ENCODE assay signal across 17 mouse cellular contexts in the genomic region with DNA sequence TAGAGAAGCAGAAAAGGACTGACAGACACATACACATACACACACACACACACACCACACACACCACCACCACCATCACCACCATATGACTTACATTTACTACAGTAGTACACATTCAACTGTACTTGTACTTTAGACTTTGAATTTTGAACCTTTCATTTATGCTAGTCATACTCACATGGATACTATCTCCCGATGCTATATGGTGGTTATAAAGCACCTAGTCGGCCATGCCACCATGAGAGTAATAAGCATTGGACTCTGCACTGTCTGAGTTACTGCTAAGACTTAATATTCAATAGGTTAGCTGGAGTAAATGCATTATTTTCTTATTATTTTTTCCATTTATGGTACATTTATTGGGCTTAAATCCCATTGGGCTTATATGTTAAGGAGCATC.
A peak's percentile ranks its signal among the peaks of the same experiment; 100 is the strongest.
DNase-seq lines count a peak whose midpoint lies in the region; ATAC-seq lines count a peak whose summit lies in the region.
"Had no signal": no experiment of that assay in that cellular context is flagged by ENCODE, and none has a peak within 500 bp of the region (broad histone marks: within the 10 kb centered on the region; RNA-seq: fewer than 3 reads in every experiment).

No protein-coding gene starts in this region.

- 90% methylated on average over 2 of the region's 2 CpGs for WGBS in forebrain, embryonic 12.5 days
- 92% methylated on average over 2 of the region's 2 CpGs for WGBS in forebrain, embryonic 15.5 days
- 90% methylated on average over 2 of the region's 2 CpGs for WGBS in midbrain, embryonic 14.5 days
- 95% methylated on average over 2 of the region's 2 CpGs for WGBS in midbrain, embryonic 13.5 days
- WGBS in intestine, embryonic 15.5 days, result 72% methylated on average over 2 of the region's 2 CpGs
- WGBS in neural tube, embryonic 14.5 days, result 93% methylated on average over 2 of the region's 2 CpGs

- no peak for DNase-seq in midbrain, embryonic 14.5 days
- no peak for DNase-seq in ovary, adult 18-20 months (ENCODE audit: low spot score)
- DNase-seq in kidney, postnatal 14 days, result no peak
- DNase-seq: adrenal gland, postnatal 36 days; cerebellum, adult 9-10 months; gastrocnemius, adult 2 months; heart, adult 2 months; lung, postnatal 14 days; thymus, postnatal 4 days had no signal

- no peak overlapping the region for H3K4me3 ChIP-seq in forebrain, embryonic 12.5 days (replicated peaks)
- no peak overlapping the region for H3K4me3 ChIP-seq in forebrain, embryonic 15.5 days
- no peak overlapping the region for H3K4me3 ChIP-seq in midbrain, embryonic 14.5 days (replicated peaks; ENCODE audit: low read depth, low read length)
- H3K4me3 ChIP-seq in midbrain, embryonic 13.5 days (replicated peaks), result no peak overlapping the region
- no peak overlapping the region for H3K4me3 ChIP-seq in intestine, embryonic 15.5 days (replicated peaks)
- H3K4me3 ChIP-seq in neural tube, embryonic 14.5 days (ENCODE audit: low read depth, low read length), result no peak overlapping the region
- H3K4me3 ChIP-seq: forebrain, embryonic 13.5 days; gastrocnemius, adult 2 months; heart, adult 2 months had no signal

- peak overlapping the region; percentile 71 for H3K27ac ChIP-seq in forebrain, embryonic 12.5 days
- H3K27ac ChIP-seq in forebrain, embryonic 15.5 days (replicated peaks), result no peak overlapping the region
- peak overlapping the region; percentile 14; the same call in 1 of the 2 replicates for H3K27ac ChIP-seq in midbrain, embryonic 14.5 days (replicated peaks; ENCODE audit: low read depth, low read length)
- no peak overlapping the region for H3K27ac ChIP-seq in midbrain, embryonic 13.5 days
- no peak overlapping the region for H3K27ac ChIP-seq in intestine, embryonic 15.5 days
- H3K27ac ChIP-seq in neural tube, embryonic 14.5 days (ENCODE audit: low read depth, low read length), result peak overlapping the region; percentile 1; the same call in 1 of the 2 replicates
- H3K27ac ChIP-seq: heart, adult 2 months had no signal

- no peak overlapping the region for H3K4me2 ChIP-seq in forebrain, embryonic 12.5 days
- no peak overlapping the region for H3K4me2 ChIP-seq in forebrain, embryonic 15.5 days (replicated peaks)
- no peak overlapping the region for H3K4me2 ChIP-seq in midbrain, embryonic 14.5 days (ENCODE audit: low read length)
- no peak overlapping the region for H3K4me2 ChIP-seq in midbrain, embryonic 13.5 days (replicated peaks)
- no peak overlapping the region for H3K4me2 ChIP-seq in intestine, embryonic 15.5 days (replicated peaks)
- no peak overlapping the region for H3K4me2 ChIP-seq in neural tube, embryonic 14.5 days (ENCODE audit: low read depth, low read length)
- H3K4me2 ChIP-seq: forebrain, embryonic 13.5 days; liver, embryonic 11.5 days had no signal

- ATAC-seq in forebrain, embryonic 12.5 days (ENCODE audit: low FRiP score), result no peak
- ATAC-seq in forebrain, embryonic 15.5 days (replicated peaks), result no peak
- ATAC-seq in midbrain, embryonic 14.5 days (ENCODE audit: low FRiP score, low TSS enrichment), result no peak
- ATAC-seq in midbrain, embryonic 13.5 days, result no peak
- peak; percentile 89 for ATAC-seq in intestine, embryonic 15.5 days
- no peak for ATAC-seq in neural tube, embryonic 14.5 days (ENCODE audit: low read depth)
- ATAC-seq: inflammation-experienced regulatory T-cells, adult 6 months had no signal

- H3K36me3 ChIP-seq in forebrain, embryonic 12.5 days (replicated peaks), result no peaks in the 10 kb centered on the region
- no peaks in the 10 kb centered on the region for H3K36me3 ChIP-seq in forebrain, embryonic 15.5 days
- H3K36me3 ChIP-seq in midbrain, embryonic 14.5 days (ENCODE audit: control insufficient read depth, insufficient read depth, low read length), result no peaks in the 10 kb centered on the region
- no peaks in the 10 kb centered on the region for H3K36me3 ChIP-seq in midbrain, embryonic 13.5 days
- no peaks in the 10 kb centered on the region for H3K36me3 ChIP-seq in intestine, embryonic 15.5 days
- H3K36me3 ChIP-seq in neural tube, embryonic 14.5 days (ENCODE audit: control insufficient read depth, insufficient read depth, low read length), result no peaks in the 10 kb centered on the region

- no peak overlapping the region for H3K9ac ChIP-seq in forebrain, embryonic 12.5 days
- H3K9ac ChIP-seq in forebrain, embryonic 15.5 days (replicated peaks), result no peak overlapping the region
- no peak overlapping the region for H3K9ac ChIP-seq in midbrain, embryonic 14.5 days (replicated peaks; ENCODE audit: low read length)
- no peak overlapping the region for H3K9ac ChIP-seq in midbrain, embryonic 13.5 days (replicated peaks)
- no peak overlapping the region for H3K9ac ChIP-seq in intestine, embryonic 15.5 days
- H3K9ac ChIP-seq in neural tube, embryonic 14.5 days (replicated peaks; ENCODE audit: low read depth, low read length), result no peak overlapping the region
- H3K9ac ChIP-seq: forebrain, embryonic 13.5 days had no signal

- no peaks in the 10 kb centered on the region for H3K9me3 ChIP-seq in forebrain, embryonic 12.5 days
- H3K9me3 ChIP-seq in forebrain, embryonic 15.5 days, result no peaks in the 10 kb centered on the region
- no peaks in the 10 kb centered on the region for H3K9me3 ChIP-seq in midbrain, embryonic 14.5 days (ENCODE audit: control insufficient read depth, low read length)
- no peaks in the 10 kb centered on the region for H3K9me3 ChIP-seq in midbrain, embryonic 13.5 days
- H3K9me3 ChIP-seq in intestine, embryonic 15.5 days, result no peaks in the 10 kb centered on the region
- H3K9me3 ChIP-seq in neural tube, embryonic 14.5 days (ENCODE audit: control insufficient read depth, low read length), result no peaks in the 10 kb centered on the region
- H3K9me3 ChIP-seq: forebrain, embryonic 13.5 days had no signal

- peaks cover 20% of the 10 kb centered on the region for H3K4me1 ChIP-seq in forebrain, embryonic 12.5 days
- H3K4me1 ChIP-seq in forebrain, embryonic 15.5 days, result peaks cover 13% of the 10 kb centered on the region
- 0 out of 2 replicates have a peak, but pooled peaks cover 5% of the 10 kb centered on the region for H3K4me1 ChIP-seq in midbrain, embryonic 14.5 days (ENCODE audit: control insufficient read depth, insufficient read depth, low read length)
- H3K4me1 ChIP-seq in midbrain, embryonic 13.5 days (replicated peaks), result peaks cover 15% of the 10 kb centered on the region
- H3K4me1 ChIP-seq in intestine, embryonic 15.5 days (replicated peaks), result peaks cover 10% of the 10 kb centered on the region; the same call in 1 of the 2 replicates
- peaks cover 8% of the 10 kb centered on the region; the same call in 1 of the 2 replicates for H3K4me1 ChIP-seq in neural tube, embryonic 14.5 days (ENCODE audit: control insufficient read depth, insufficient read depth, low read length)

- H3K27me3 ChIP-seq in forebrain, embryonic 12.5 days, result peaks cover 7% of the 10 kb centered on the region; the same call in 1 of the 2 replicates
- no peaks in the 10 kb centered on the region for H3K27me3 ChIP-seq in forebrain, embryonic 15.5 days
- no peaks in the 10 kb centered on the region for H3K27me3 ChIP-seq in midbrain, embryonic 14.5 days (ENCODE audit: control insufficient read depth, insufficient read depth, low read length)
- peaks cover 4% of the 10 kb centered on the region; the same call in 1 of the 2 replicates for H3K27me3 ChIP-seq in midbrain, embryonic 13.5 days
- H3K27me3 ChIP-seq in intestine, embryonic 15.5 days (replicated peaks), result no peaks in the 10 kb centered on the region
- no peaks in the 10 kb centered on the region for H3K27me3 ChIP-seq in neural tube, embryonic 14.5 days (ENCODE audit: control insufficient read depth, insufficient read depth, low read length)

Comparison
In these comparisons a context has a peak if more than half of its experiments do, and no peak if none do; other contexts are left out.
1. H3K27ac ChIP-seq: peak in forebrain, embryonic 12.5 days (single experiment), midbrain, embryonic 14.5 days (single experiment) and neural tube, embryonic 14.5 days (single experiment); none in forebrain, embryonic 15.5 days (single experiment), midbrain, embryonic 13.5 days (single experiment) and intestine, embryonic 15.5 days (single experiment).